Mouse (Mus musculus): ENCODE data around the gene Wipi2.

The Wipi2 gene

DNA sequence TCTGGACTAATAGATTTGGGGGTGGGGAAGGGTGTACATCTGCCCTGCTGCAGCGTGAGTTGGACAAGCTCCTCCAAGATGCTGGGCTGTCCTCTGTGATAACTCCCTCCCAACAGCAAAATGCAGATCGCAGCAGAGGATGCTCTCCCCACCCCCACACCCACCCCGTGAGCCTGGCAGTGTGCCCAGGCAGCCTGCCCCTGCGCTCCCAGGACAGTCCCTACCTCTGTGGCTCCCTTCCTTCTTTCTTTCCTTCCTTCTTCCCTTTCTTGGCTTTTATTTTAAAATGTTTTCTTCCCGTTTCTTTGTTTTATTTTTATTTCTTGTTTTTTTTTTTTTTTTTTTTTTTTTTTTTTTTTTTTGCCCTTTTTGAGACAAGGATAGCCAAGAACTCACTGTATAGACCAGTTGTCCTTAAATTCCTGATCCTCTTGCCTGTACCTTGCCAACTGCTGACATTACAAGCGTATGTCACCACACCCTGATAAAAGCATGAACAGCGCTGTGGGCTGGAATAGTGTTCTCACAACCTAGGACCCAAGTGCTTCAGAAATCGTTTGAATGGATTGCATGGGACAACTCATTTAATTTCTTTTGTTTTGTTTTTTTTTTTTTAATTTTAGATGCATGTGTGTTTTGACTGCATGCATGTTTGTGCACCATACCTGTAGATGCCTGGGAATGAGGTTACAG is 66.4 kb downstream of the Wipi2 start:
- DNase-seq, result no peak

DNA sequence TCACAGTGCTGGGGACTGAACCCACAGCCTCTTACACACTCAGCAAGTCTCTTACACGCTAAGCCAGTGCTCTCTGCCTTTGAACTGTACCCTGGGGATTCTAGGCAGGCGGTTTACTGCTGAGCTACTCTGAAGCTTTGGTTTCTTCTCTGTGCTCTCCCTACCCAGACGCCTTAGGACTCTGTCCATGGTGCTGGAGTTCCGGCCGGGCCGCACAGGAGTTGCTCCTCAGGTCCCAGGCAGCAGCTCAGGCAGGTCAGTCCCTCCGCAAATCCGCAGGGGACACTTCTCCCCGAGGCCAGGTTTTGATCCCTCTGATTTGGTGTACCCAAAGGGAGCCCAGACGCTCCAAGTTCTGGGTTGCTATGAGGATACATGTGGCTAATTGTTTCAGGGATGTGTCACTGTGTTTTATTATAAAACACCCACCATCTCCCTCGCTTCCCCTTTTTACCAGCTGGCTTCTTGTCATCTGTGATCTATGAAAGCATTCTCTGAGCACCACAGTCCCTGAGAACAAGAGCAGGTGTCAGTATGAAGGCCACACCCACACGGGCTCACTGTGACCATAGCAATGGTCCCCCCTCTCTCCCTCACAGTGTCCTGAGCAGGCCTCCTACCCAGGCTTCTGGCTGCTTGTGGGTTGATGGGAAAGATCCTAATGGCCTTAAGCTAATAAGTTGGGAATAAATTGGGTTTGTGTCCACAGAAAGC is 67.3 kb downstream of the Wipi2 start:
- peak; percentile 61 to 68 for DNase-seq

- DNase-seq, result no peak
Measured at GRCm38 (mm10) chr5:142696258-142696657, 68.8 kb downstream of the Wipi2 start.

GRCm38 (mm10) chr5:142696865-142697264 is 69.4 kb downstream of the Wipi2 start:
- DNase-seq, result no peak

GRCm38 (mm10) chr5:142697742-142698141 is 70.2 kb downstream of the Wipi2 start:
- DNase-seq, result no peak

DNA sequence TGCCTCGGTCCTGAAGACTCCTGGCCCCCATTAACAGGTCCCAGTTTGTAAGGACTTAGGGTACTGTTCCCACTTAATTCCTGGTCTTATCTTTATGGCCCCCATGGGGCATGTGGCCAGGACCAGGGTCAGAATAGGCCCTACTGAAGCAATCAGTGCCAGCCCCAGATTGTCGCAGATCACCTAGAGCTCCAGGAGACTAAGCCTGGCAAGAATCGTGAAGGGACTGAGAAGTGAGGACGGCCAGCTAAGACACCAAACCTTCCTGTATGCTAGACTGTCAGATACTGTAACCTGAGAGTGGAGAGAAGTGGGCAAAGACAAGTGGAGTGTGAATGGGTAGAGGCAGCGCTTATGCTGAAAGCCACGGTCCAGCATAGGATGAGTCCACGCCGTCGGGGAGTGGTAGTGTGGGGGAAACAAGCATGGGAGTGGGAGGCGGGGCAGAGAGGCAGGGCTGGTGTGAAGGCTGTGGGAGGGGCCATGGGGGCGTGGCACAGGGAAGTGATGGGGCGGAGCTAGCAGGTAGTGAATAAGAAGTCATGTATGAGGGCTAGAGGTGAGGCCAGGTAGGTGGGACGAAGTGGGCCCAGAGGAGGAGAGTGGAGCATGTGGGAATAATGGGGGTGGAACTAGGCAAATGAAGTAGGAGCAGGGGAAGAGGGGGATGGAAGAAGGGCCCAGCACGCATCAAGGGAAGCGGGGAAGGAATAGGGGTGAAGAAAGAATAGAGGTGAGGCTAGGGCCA is 73.5 kb downstream of the Wipi2 start:
- DNase-seq, result peak; percentile 57 to 67

DNA sequence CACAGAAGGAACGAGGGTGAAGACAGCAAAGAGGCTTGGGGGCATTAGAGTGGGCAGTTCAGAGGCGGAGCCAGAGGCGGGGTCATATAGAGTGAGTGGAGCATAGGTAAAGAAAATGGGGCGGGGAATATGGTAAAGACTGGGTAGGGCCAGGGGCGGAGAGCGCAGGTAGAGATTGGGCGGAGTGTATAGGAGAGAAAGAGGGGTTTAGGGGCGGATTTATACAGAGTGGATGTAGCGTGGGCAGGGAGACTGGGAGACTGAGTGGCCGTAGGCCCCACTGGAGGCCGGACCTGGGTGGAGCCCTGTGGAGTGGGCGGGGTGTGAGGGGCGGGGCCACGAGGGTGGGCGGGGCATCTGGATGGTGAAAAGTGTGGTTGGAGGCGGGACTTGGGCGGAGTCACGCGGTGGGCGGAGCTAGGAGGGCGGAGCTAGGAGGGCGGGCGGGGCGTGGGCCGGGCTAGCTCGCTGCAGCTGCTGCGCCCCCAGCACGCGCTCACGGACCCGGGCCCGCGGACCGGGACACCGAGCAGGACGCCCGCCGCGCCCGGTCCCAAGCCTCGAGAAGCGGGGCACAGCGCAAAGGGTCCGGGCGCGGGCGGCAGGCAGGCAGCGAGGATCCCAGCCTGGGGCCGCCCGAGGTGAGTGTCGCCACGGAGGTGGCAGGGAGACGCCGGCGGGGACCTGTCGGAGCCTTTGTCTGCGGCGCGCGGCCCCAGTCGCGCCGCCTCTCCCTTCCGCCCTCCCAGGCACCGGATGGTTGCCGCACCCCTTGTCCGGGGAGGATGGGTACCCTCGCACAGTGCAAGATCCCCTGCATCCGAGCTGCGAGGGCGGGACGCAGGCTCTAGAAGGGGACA is 74.4 kb downstream of the Wipi2 start:
- peak; percentile 68 to 72 for DNase-seq

GRCm38 (mm10) chr5:142702511-142703138 is 75.1 kb downstream of the Wipi2 start:
- peak in 1 of 2 experiments; percentile 42 for DNase-seq

DNA sequence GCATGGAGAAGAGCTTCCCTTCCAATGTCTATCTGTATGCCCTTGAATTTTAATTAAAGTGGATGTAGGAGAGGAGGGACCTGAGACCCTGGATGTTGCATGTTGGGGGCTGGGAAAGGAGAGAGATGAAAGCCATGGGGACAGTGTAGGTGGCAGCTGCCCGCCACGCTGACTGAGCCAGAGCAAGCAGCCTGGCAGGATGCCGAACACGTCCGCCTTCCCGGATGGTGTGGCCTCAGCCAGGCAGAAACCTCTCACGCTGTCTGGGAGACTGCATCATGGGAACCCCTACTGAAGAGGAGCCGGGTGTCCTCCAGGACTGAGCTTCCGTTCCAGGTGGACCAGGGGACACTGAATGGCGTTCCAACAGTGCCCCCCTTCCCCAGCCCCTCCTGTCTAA is 76.1 kb downstream of the Wipi2 start:
- no peak for DNase-seq

- no peak for DNase-seq
Measured at GRCm38 (mm10) chr5:142707709-142708108, 80.2 kb downstream of the Wipi2 start.

GRCm38 (mm10) chr5:142709436-142709835 is 81.9 kb downstream of the Wipi2 start:
- DNase-seq, result no peak

- no peak for DNase-seq
Measured at GRCm38 (mm10) chr5:142712373-142712772, 84.9 kb downstream of the Wipi2 start.

DNA sequence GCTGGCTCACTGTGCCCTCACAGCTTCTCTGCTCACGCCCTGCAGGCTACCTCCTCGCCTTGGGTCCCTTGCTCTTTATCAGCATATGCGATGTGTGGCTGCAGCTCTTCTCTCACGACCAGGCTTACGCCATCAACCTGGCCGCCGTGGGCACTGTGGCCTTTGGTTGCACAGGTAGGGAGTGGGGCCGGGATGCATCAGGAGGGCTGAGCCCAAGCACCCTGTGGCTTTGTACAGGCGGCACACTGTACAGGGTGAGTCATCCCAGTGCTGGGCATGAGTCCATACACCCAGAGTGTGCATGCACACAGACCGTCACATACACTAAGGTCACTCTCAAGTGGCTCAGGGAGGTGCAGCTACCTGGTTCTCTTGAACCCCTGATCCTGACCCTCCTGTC is 86.5 kb downstream of the Wipi2 start:
- DNase-seq, result no peak

GRCm38 (mm10) chr5:142715059-142715458 is 87.6 kb downstream of the Wipi2 start:
- no peak for DNase-seq

DNA sequence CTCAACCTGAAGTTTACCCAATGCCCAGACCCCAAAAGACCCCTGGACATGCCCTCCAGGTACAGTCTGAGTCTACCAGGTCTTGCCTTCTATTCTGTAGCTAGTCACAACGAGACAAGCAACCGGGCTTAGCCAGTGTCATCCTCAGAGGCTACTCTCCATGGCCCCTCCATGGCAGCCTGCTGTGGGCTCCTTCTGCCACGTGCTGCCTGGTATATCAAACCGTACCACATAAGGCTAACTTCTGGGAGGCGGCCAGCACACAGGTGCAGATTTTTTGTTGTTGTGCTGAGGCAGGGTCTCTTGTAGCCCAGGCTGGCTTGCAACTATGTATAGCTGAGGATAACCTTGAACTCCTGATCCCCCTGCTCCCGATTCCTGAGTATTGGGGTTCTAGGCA is 88.6 kb downstream of the Wipi2 start:
- DNase-seq, result no peak

DNA sequence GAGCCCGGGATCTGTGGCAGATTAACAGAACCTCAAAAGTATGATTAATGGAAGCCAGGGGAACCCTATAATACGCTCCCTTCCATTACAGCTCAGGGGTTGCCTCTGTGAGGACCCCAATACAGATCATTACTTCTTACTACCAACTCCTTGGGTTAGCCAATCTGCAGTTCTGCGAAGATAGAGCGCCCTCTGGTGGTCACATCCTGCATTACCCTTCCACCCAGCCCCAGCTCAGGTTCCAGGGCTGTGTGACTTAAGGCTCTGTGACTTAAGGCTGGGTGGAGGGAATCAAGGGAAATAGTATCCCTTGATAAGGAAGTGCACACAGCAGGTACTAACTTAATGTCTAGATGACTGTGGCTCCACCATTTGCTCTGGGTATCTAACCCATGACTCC is 90.5 kb downstream of the Wipi2 start:
- DNase-seq, result peak; percentile 86 to 88

GRCm38 (mm10) chr5:142718486-142718885 is 91.0 kb downstream of the Wipi2 start:
- peak in 1 of 2 experiments; percentile 3 for DNase-seq

DNA sequence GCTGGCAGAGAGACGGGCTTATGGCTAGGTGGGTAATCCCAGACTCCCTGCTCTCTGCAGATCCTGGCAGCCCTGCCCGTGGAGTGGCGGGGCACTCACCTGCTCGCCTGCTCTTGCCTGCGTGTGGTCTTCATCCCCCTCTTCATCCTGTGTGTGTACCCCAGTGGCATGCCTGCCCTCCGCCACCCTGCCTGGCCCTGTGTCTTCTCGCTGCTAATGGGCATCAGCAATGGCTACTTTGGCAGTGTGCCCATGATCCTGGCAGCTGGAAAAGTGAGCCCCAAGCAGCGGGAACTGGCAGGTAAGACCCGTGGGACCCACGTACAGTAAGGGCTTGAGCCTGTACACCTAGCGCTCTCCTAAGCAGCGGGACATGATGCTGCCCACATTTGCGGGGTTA is 92.4 kb downstream of the Wipi2 start:
- no peak for DNase-seq

Data from B cell, adult 2 months (primary cell).